Mouse (Mus musculus): ENCODE data around the gene Gpx7. TPM values are rescaled to one million over a fixed set of nuclear protein-coding genes. Genes with fewer than 3 reads are reported as not detected.

The Gpx7 gene
- polyA plus RNA-seq, 1 experiment from 2014 or later = 66.1 TPM

- no peak overlapping the region for H3K4me2 ChIP-seq
- H3K27ac ChIP-seq (ENCODE audit: poor library complexity, severe bottlenecking) = peak overlapping the region; percentile 5; the same call in 1 of the 2 replicates
- no peaks in the 10 kb centered on the region for H3K9me3 ChIP-seq (replicated peaks)
- H3K4me3 ChIP-seq = no peak overlapping the region
- 80% methylated on average over 3 of the region's 3 CpGs for WGBS
- ATAC-seq (ENCODE audit: insufficient number of reproducible peaks, low FRiP score) = no peak
- peaks cover 9% of the 10 kb centered on the region for H3K27me3 ChIP-seq (replicated peaks)
- H3K9ac ChIP-seq = no peak overlapping the region
- H3K36me3 ChIP-seq = no peaks in the 10 kb centered on the region
- peaks cover 31% of the 10 kb centered on the region for H3K4me1 ChIP-seq (replicated peaks)
Measured at GRCm38 (mm10) chr4:108388741-108389140, 18.0 kb downstream of the Gpx7 start.

GRCm38 (mm10) chr4:108387681-108388253, 19.0 kb downstream of the Gpx7 start:
- peak overlapping the region; percentile 74 for H3K4me2 ChIP-seq
- H3K27ac ChIP-seq (ENCODE audit: poor library complexity, severe bottlenecking) = peak overlapping the region; percentile 84
- H3K9me3 ChIP-seq (replicated peaks) = no peaks in the 10 kb centered on the region
- H3K27me3 ChIP-seq (replicated peaks) = peaks cover 17% of the 10 kb centered on the region
- peak overlapping the region; percentile 42 for H3K4me3 ChIP-seq
- peak; percentile 77 for ATAC-seq (ENCODE audit: insufficient number of reproducible peaks, low FRiP score)
- peaks cover 39% of the 10 kb centered on the region for H3K4me1 ChIP-seq (replicated peaks)
- no peaks in the 10 kb centered on the region for H3K36me3 ChIP-seq
- peak overlapping the region; percentile 69 for H3K9ac ChIP-seq
- 4% methylated on average over 18 of the region's 18 CpGs for WGBS

GRCm38 (mm10) chr4:108387106-108387505, 19.7 kb downstream of the Gpx7 start:
- peaks cover 24% of the 10 kb centered on the region for H3K27me3 ChIP-seq (replicated peaks)
- H3K4me2 ChIP-seq = peak overlapping the region; percentile 74

GRCm38 (mm10) chr4:108386087-108386486, 20.7 kb downstream of the Gpx7 start:
- H3K4me1 ChIP-seq (replicated peaks) = peaks cover 30% of the 10 kb centered on the region
- WGBS = 22% methylated on average over 1 of the region's 1 CpGs
- no peak overlapping the region for H3K4me3 ChIP-seq
- H3K4me2 ChIP-seq = no peak overlapping the region
- no peaks in the 10 kb centered on the region for H3K9me3 ChIP-seq (replicated peaks)
- peaks cover 27% of the 10 kb centered on the region for H3K27me3 ChIP-seq (replicated peaks)
- ATAC-seq (ENCODE audit: insufficient number of reproducible peaks, low FRiP score) = no peak
- no peaks in the 10 kb centered on the region for H3K36me3 ChIP-seq
- H3K27ac ChIP-seq (ENCODE audit: poor library complexity, severe bottlenecking) = no peak overlapping the region
- H3K9ac ChIP-seq = no peak overlapping the region

More at GRCm38 (mm10) chr4:108387106-108387505, 19.7 kb downstream of the Gpx7 start:
- 37% methylated on average over 4 of the region's 4 CpGs for WGBS
- Histone ChIP-seq H3K4me1 (replicated peaks) (peaks cover 33% of the 10 kb centered on the region), H3K9me3 (replicated peaks) (no peaks in the 10 kb centered on the region), H3K9ac (peak overlapping the region; percentile 69; the same call in 1 of the 2 replicates), H3K36me3 (no peaks in the 10 kb centered on the region), H3K27ac (ENCODE audit: poor library complexity, severe bottlenecking) (peak overlapping the region; percentile 84), H3K4me3 (peak overlapping the region; percentile 42; the same call in 1 of the 2 replicates)
- peak; percentile 22; the same call in 1 of the 2 replicates for ATAC-seq (ENCODE audit: insufficient number of reproducible peaks, low FRiP score)

DNA sequence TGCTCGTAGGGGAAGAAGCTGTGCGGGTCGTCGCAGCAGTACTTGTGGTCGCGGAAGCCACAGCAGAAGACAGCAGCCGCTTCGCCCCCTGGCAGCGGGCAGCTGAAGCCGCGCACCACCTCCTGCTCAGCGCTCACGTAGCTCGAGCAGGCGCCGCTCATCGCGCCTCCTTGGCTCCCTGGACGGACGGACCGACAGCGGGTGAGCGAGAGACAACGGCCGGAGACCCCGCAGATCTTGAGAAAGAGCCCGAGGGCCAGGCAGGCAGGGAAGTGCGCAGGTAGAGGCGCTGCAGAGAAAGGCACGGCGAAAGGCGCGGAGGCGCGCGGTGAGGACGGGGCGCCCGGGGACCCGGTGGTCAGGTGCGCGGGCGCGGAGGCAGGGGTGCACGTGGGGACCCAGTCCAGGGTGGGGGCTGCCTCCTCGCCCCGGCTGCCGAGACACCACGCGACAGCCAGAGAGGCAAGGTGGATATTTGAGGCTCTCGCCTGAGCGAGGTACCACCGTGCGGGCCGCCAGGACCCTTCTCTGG, 23.5 kb downstream of the Gpx7 start, which contains the start of gene Shisal2a:
TSS of gene Shisal2a (minus strand) at position 167 of the 532 bp plus-strand sequence.
- H3K4me3 ChIP-seq = peak within 1 kb of the TSS; percentile 62
- H3K9ac ChIP-seq = peak within 1 kb of the TSS; percentile 77
- ATAC-seq (ENCODE audit: insufficient number of reproducible peaks, low FRiP score) = no peak
- no peaks in the 10 kb centered on the region for H3K36me3 ChIP-seq
- no peak within 1 kb of the TSS for H3K27ac ChIP-seq (ENCODE audit: poor library complexity, severe bottlenecking)
- peak within 1 kb of the TSS; percentile 95 for H3K4me2 ChIP-seq
- 3% methylated on average over 55 of the region's 55 CpGs for WGBS
- H3K4me1 ChIP-seq (replicated peaks) = peaks cover 21% of the 10 kb centered on the region
- H3K27me3 ChIP-seq (replicated peaks) = peaks cover 27% of the 10 kb centered on the region
- H3K9me3 ChIP-seq (replicated peaks) = no peaks in the 10 kb centered on the region

GRCm38 (mm10) chr4:108380146-108380545, 26.6 kb downstream of the Gpx7 start:
- Histone ChIP-seq H3K9ac (no peak overlapping the region), H3K4me1 (replicated peaks) (peaks cover 15% of the 10 kb centered on the region), H3K36me3 (no peaks in the 10 kb centered on the region), H3K4me3 (no peak overlapping the region), H3K4me2 (no peak overlapping the region), H3K27ac (ENCODE audit: poor library complexity, severe bottlenecking) (no peak overlapping the region), H3K27me3 (replicated peaks) (peaks cover 27% of the 10 kb centered on the region), H3K9me3 (replicated peaks) (no peaks in the 10 kb centered on the region)
- 0% methylated on average over 1 of the region's 1 CpGs for WGBS
- ATAC-seq (ENCODE audit: insufficient number of reproducible peaks, low FRiP score) = 0 out of 2 replicates have a peak, but pooled peaks have one; percentile 45

DNA sequence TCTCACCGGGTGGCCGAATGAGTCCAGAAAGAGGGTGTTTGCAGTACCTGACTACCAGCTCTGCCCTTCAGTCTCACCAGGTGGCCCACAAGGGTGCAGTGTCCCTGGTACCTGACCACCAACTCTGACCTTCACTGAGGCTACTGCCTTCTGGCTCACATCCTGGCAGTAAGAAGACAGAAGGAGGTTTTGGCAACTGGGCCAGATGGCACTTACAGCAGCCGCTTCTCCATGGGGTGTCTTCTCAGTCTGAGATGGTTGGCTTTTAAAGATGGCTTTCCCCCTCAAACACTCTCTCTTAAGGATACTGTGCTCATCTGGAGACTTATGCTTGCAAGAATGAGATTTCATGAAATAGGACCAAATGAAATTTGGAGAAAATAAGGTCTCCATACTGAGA, 27.3 kb downstream of the Gpx7 start:
- ATAC-seq (ENCODE audit: insufficient number of reproducible peaks, low FRiP score) = no peak
- no peak overlapping the region for H3K9ac ChIP-seq
- H3K4me1 ChIP-seq (replicated peaks) = peaks cover 15% of the 10 kb centered on the region
- 75% methylated on average over 3 of the region's 3 CpGs for WGBS
- no peak overlapping the region for H3K4me3 ChIP-seq
- H3K27me3 ChIP-seq (replicated peaks) = peaks cover 25% of the 10 kb centered on the region
- H3K36me3 ChIP-seq = no peaks in the 10 kb centered on the region
- no peak overlapping the region for H3K4me2 ChIP-seq
- no peak overlapping the region for H3K27ac ChIP-seq (ENCODE audit: poor library complexity, severe bottlenecking)
- no peaks in the 10 kb centered on the region for H3K9me3 ChIP-seq (replicated peaks)

GRCm38 (mm10) chr4:108372166-108372565, 34.6 kb downstream of the Gpx7 start:
- WGBS = 22% methylated on average over 3 of the region's 3 CpGs
- Histone ChIP-seq H3K36me3 (no peaks in the 10 kb centered on the region), H3K4me3 (no peak overlapping the region), H3K27ac (ENCODE audit: poor library complexity, severe bottlenecking) (peak overlapping the region; percentile 7; the same call in 1 of the 2 replicates), H3K9ac (no peak overlapping the region), H3K4me2 (no peak overlapping the region), H3K27me3 (replicated peaks) (no peaks in the 10 kb centered on the region), H3K9me3 (replicated peaks) (no peaks in the 10 kb centered on the region), H3K4me1 (replicated peaks) (peaks cover 21% of the 10 kb centered on the region)
- no peak for ATAC-seq (ENCODE audit: insufficient number of reproducible peaks, low FRiP score)

DNA sequence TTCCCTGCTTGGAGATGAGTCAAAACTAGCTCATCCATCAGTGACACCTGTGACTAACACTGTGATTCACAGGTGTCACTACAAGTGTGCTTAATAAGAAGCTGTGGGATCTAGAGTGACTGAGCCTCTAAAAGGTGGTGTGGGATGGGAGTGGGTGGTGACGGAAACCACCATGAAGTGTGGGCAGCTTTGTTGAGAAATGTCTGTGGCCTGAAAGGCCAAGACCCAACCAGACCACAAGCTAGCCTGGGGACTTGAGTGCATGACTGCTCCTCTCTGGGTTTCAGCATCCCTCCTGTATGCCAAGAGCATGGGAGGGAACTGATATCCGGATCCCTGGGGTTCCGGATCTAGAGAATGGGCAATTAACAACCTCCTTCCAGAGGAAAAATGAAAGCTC, 35.3 kb downstream of the Gpx7 start:
- 0 out of 2 replicates have a peak overlapping the region, but pooled peaks have one; percentile 7 for H3K27ac ChIP-seq (ENCODE audit: poor library complexity, severe bottlenecking)
- peaks cover 21% of the 10 kb centered on the region for H3K4me1 ChIP-seq (replicated peaks)
- 87% methylated on average over 3 of the region's 3 CpGs for WGBS
- no peak for ATAC-seq (ENCODE audit: insufficient number of reproducible peaks, low FRiP score)
- H3K4me2 ChIP-seq = no peak overlapping the region
- H3K9ac ChIP-seq = no peak overlapping the region
- H3K4me3 ChIP-seq = no peak overlapping the region
- H3K27me3 ChIP-seq (replicated peaks) = no peaks in the 10 kb centered on the region
- H3K9me3 ChIP-seq (replicated peaks) = no peaks in the 10 kb centered on the region
- no peaks in the 10 kb centered on the region for H3K36me3 ChIP-seq

DNA sequence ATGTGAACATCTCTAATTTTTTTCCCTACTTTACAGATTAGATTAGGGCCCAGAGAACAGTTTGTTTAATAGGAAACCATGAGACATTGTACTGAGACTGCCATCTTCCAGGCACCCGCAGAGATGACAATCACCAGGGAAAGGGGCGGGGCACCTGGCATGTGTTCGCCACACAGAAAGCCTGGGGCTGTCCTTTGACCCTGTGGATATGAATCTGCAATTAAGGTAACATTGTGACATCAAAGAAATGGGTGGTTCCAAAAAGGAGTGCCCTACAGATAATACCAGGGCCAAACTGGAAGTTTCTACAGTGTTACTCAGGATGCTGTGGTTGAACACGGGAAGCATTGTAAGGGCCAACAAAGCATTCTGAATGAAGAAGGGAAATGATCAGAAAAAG, 36.4 kb downstream of the Gpx7 start:
- WGBS = 65% methylated on average over 4 of the region's 4 CpGs
- Histone ChIP-seq H3K4me3 (no peak overlapping the region), H3K4me2 (no peak overlapping the region), H3K4me1 (replicated peaks) (peaks cover 21% of the 10 kb centered on the region), H3K27me3 (replicated peaks) (no peaks in the 10 kb centered on the region), H3K27ac (ENCODE audit: poor library complexity, severe bottlenecking) (no peak overlapping the region), H3K9me3 (replicated peaks) (no peaks in the 10 kb centered on the region), H3K36me3 (no peaks in the 10 kb centered on the region), H3K9ac (no peak overlapping the region)
- ATAC-seq (ENCODE audit: insufficient number of reproducible peaks, low FRiP score) = no peak

GRCm38 (mm10) chr4:108369254-108369653, 37.5 kb downstream of the Gpx7 start:
- H3K27ac ChIP-seq (ENCODE audit: poor library complexity, severe bottlenecking) = no peak overlapping the region
- peak; percentile 40; the same call in 1 of the 2 replicates for ATAC-seq (ENCODE audit: insufficient number of reproducible peaks, low FRiP score)
- 28% methylated on average over 5 of the region's 5 CpGs for WGBS
- no peaks in the 10 kb centered on the region for H3K36me3 ChIP-seq
- no peak overlapping the region for H3K4me2 ChIP-seq
- no peaks in the 10 kb centered on the region for H3K27me3 ChIP-seq (replicated peaks)
- no peak overlapping the region for H3K9ac ChIP-seq
- peaks cover 26% of the 10 kb centered on the region for H3K4me1 ChIP-seq (replicated peaks)
- no peaks in the 10 kb centered on the region for H3K9me3 ChIP-seq (replicated peaks)
- H3K4me3 ChIP-seq = no peak overlapping the region
